Mouse (Mus musculus) left cerebral cortex, adult 9 months (tissue): ENCODE measurements around the gene Cdc45.
"Not testable (repeated sequence)": the region's sequence is repeated elsewhere in the genome, so short reads cannot be mapped to it uniquely, and the experiment has no call there.

ENCODE experiments used
- DNase-seq, 2 experiments: peaks; one replicate each; pipeline ENCODE4 v3.0.0; 2022; ENCODE audit warnings: low spot score in 2 of 2

Gene Cdc45

GRCm38 (mm10) chr16:18811468-18812384 lies at the start of gene Cdc45, which contains the start of gene Ufd1:
Gene Cdc45, minus strand, starts transcription at chr16:18811987.
Gene Ufd1, plus strand, starts transcription at chr16:18811779.
- DNase-seq = peak; percentile 91 to 93

GRCm38 (mm10) chr16:18860186-18860585 lies 48.4 kb upstream of the Cdc45 start:
- DNase-seq = no peak

- peak; percentile 50 to 66 for DNase-seq
Measured at GRCm38 (mm10) chr16:18858551-18858950, 46.8 kb upstream of the Cdc45 start.

GRCm38 (mm10) chr16:18849521-18850190 lies 37.9 kb upstream of the Cdc45 start:
- not testable (repeated sequence) for DNase-seq

GRCm38 (mm10) chr16:18846301-18846820 lies 34.6 kb upstream of the Cdc45 start:
- DNase-seq = no peak

- DNase-seq = no peak
Measured at GRCm38 (mm10) chr16:18838346-18838745, 26.6 kb upstream of the Cdc45 start.

GRCm38 (mm10) chr16:18836468-18837208 lies 24.9 kb upstream of the Cdc45 start, which contains the start of the genes 2510002D24Rik and Gm28539:
Gene 2510002D24Rik, plus strand, starts transcription at chr16:18836578.
Gene Gm28539, plus strand, starts transcription at chr16:18836584.
- DNase-seq = peak; percentile 83 to 96

GRCm38 (mm10) chr16:18836073-18836467 lies 24.3 kb upstream of the Cdc45 start:
- no peak for DNase-seq

- DNase-seq = no peak
Measured at GRCm38 (mm10) chr16:18833486-18833885, 21.7 kb upstream of the Cdc45 start.

- DNase-seq = no peak
Measured at GRCm38 (mm10) chr16:18829102-18829501, 17.3 kb upstream of the Cdc45 start.

- no peak for DNase-seq
Measured at GRCm38 (mm10) chr16:18828630-18829029, 16.8 kb upstream of the Cdc45 start.

- DNase-seq = peak in 1 of 2 experiments; percentile 41
Measured at GRCm38 (mm10) chr16:18822925-18823324, 11.1 kb upstream of the Cdc45 start.

- DNase-seq = no peak
Measured at GRCm38 (mm10) chr16:18822356-18822755, 10.6 kb upstream of the Cdc45 start.

GRCm38 (mm10) chr16:18812385-18812910 lies 661 bp upstream of the Cdc45 start:
- no peak for DNase-seq

GRCm38 (mm10) chr16:18811032-18811431 lies 755 bp downstream of the Cdc45 start:
- DNase-seq = no peak

GRCm38 (mm10) chr16:18809001-18809400 lies 2.8 kb downstream of the Cdc45 start:
- no peak for DNase-seq

GRCm38 (mm10) chr16:18805746-18806145 lies 6.0 kb downstream of the Cdc45 start:
- DNase-seq = no peak

- peak in 1 of 2 experiments; percentile 74 for DNase-seq
Measured at GRCm38 (mm10) chr16:18798841-18799240, 12.9 kb downstream of the Cdc45 start.

GRCm38 (mm10) chr16:18798151-18798550 lies 13.6 kb downstream of the Cdc45 start:
- no peak for DNase-seq

GRCm38 (mm10) chr16:18796645-18797044 lies 15.1 kb downstream of the Cdc45 start:
- DNase-seq = no peak

GRCm38 (mm10) chr16:18795223-18795899 lies 16.4 kb downstream of the Cdc45 start:
- DNase-seq = peak in 1 of 2 experiments; percentile 35
